Mouse (Mus musculus): ENCODE results near the gene Irf1. TPM values are rescaled to one million over a fixed set of nuclear protein-coding genes. Genes with fewer than 3 reads are reported as not detected.

The Irf1 gene
- polyA plus RNA-seq, 1 experiment from 2014 or later: 35.5 TPM

GRCm38 (mm10) chr11:53781964-53782363 is 12.2 kb downstream of the Irf1 start:
- no peaks in the 10 kb centered on the region for H3K4me1 ChIP-seq (replicated peaks; ENCODE audit: control insufficient read depth, insufficient read depth, low read length)
- H3K9ac ChIP-seq (ENCODE audit: low read length): no peak overlapping the region
- peaks cover 16% of the 10 kb centered on the region for H3K36me3 ChIP-seq (ENCODE audit: control insufficient read depth, insufficient read depth, low read length)
- H3K9me3 ChIP-seq (ENCODE audit: control insufficient read depth, low read length): no peaks in the 10 kb centered on the region
- no peak overlapping the region for H3K27ac ChIP-seq (ENCODE audit: low read depth)
- ATAC-seq (replicated peaks; ENCODE audit: low FRiP score, low TSS enrichment, low read depth): no peak
- H3K4me2 ChIP-seq (ENCODE audit: low read length): no peak overlapping the region
- no peak overlapping the region for H3K4me3 ChIP-seq (ENCODE audit: low read depth, low read length)
- 64% methylated on average over 7 of the region's 7 CpGs for WGBS
- DNase-seq (ENCODE audit: low spot score): no peak
- no peaks in the 10 kb centered on the region for H3K27me3 ChIP-seq (replicated peaks; ENCODE audit: control insufficient read depth, insufficient read depth, low read length)

- H3K4me2 ChIP-seq (ENCODE audit: low read length): no peak overlapping the region
- DNase-seq (ENCODE audit: low spot score) (no peak), ATAC-seq (replicated peaks; ENCODE audit: low FRiP score, low TSS enrichment, low read depth) (no peak)
- no peaks in the 10 kb centered on the region for H3K4me1 ChIP-seq (replicated peaks; ENCODE audit: control insufficient read depth, insufficient read depth, low read length)
- no peaks in the 10 kb centered on the region for H3K9me3 ChIP-seq (ENCODE audit: control insufficient read depth, low read length)
- no peak overlapping the region for H3K9ac ChIP-seq (ENCODE audit: low read length)
- H3K36me3 ChIP-seq (ENCODE audit: control insufficient read depth, insufficient read depth, low read length): peaks cover 3% of the 10 kb centered on the region; the same call in 1 of the 2 replicates
- 87% methylated on average over 9 of the region's 9 CpGs for WGBS
- no peaks in the 10 kb centered on the region for H3K27me3 ChIP-seq (replicated peaks; ENCODE audit: control insufficient read depth, insufficient read depth, low read length)
- H3K27ac ChIP-seq (ENCODE audit: low read depth): no peak overlapping the region
- no peak overlapping the region for H3K4me3 ChIP-seq (ENCODE audit: low read depth, low read length)
These were observed 13.5 kb downstream of the Irf1 start for GRCm38 (mm10) chr11:53783288-53783687.

DNA sequence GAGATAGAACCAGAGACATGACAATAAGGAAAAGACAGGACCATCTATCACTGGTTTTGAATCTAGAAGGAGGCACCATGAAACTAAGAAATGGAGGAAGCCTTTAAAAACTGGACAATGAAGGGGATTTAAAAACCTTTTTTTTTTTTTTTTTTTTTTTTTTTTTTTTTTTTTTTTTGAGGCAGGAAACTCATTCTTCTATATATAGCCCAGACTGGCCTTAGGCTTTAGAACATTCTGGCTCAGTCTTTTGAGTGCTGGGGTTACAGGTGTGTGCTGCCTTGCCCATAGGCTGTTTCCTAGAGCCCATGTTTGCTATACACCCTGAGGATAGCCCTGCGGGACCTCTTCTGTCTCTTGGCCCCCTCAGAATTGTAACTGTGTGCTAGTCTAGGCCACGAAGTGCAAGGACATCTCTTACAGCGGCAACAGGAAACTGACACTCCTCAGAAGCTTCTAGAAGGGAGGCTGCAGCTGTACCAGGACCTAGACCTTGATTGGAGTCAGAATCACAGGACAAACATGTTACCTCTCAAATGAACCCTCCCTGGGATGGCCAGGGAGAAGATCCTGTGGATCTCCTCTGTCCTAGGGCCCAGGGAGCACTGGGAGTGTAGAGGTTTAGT is 15.6 kb downstream of the Irf1 start:
- Histone ChIP-seq H3K27me3 (replicated peaks; ENCODE audit: control insufficient read depth, insufficient read depth, low read length) (no peaks in the 10 kb centered on the region), H3K27ac (ENCODE audit: low read depth) (no peak overlapping the region), H3K4me1 (replicated peaks; ENCODE audit: control insufficient read depth, insufficient read depth, low read length) (no peaks in the 10 kb centered on the region), H3K36me3 (ENCODE audit: control insufficient read depth, insufficient read depth, low read length) (no peaks in the 10 kb centered on the region), H3K9ac (ENCODE audit: low read length) (no peak overlapping the region), H3K9me3 (ENCODE audit: control insufficient read depth, low read length) (no peaks in the 10 kb centered on the region), H3K4me2 (ENCODE audit: low read length) (no peak overlapping the region), H3K4me3 (ENCODE audit: low read depth, low read length) (no peak overlapping the region)
- ATAC-seq (replicated peaks; ENCODE audit: low FRiP score, low TSS enrichment, low read depth) (no peak), DNase-seq (ENCODE audit: low spot score) (no peak)
- WGBS: 78% methylated on average over 3 of the region's 3 CpGs

- no peaks in the 10 kb centered on the region for H3K4me1 ChIP-seq (replicated peaks; ENCODE audit: control insufficient read depth, insufficient read depth, low read length)
- no peak overlapping the region for H3K4me3 ChIP-seq (ENCODE audit: low read depth, low read length)
- ATAC-seq (replicated peaks; ENCODE audit: low FRiP score, low TSS enrichment, low read depth): no peak
- no peak overlapping the region for H3K9ac ChIP-seq (ENCODE audit: low read length)
- no peak overlapping the region for H3K27ac ChIP-seq (ENCODE audit: low read depth)
- DNase-seq (ENCODE audit: low spot score): no peak
- whole genome bisulfite sequencing: 75% methylated on average over 13 of the region's 13 CpGs
- H3K9me3 ChIP-seq (ENCODE audit: control insufficient read depth, low read length): no peaks in the 10 kb centered on the region
- H3K36me3 ChIP-seq (ENCODE audit: control insufficient read depth, insufficient read depth, low read length): no peaks in the 10 kb centered on the region
- no peak overlapping the region for H3K4me2 ChIP-seq (ENCODE audit: low read length)
- H3K27me3 ChIP-seq (replicated peaks; ENCODE audit: control insufficient read depth, insufficient read depth, low read length): no peaks in the 10 kb centered on the region
These were observed 16.5 kb downstream of the Irf1 start for GRCm38 (mm10) chr11:53786058-53787031.

DNA sequence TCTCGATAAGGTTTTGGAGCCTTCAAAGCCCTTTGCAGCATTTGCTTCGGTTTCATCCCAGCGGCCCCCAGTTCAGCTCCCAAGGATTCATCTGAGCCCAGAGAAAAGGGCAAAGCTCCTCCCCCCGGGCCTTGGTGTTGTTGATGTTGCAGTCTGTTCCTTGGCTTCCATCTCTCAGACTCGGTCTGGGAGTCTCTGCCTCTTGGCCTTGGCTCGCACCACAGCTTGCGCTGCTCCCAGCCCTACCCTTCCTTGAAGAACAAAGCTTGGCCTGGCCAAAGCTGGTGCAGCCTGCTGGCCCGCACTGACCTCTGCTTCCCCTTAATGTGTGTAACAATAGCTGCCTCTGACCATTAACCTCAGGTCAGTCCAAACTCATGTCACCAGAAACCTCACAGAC is 18.4 kb downstream of the Irf1 start:
- Histone ChIP-seq H3K4me1 (replicated peaks; ENCODE audit: control insufficient read depth, insufficient read depth, low read length) (no peaks in the 10 kb centered on the region), H3K9me3 (ENCODE audit: control insufficient read depth, low read length) (no peaks in the 10 kb centered on the region), H3K4me2 (ENCODE audit: low read length) (no peak overlapping the region), H3K9ac (ENCODE audit: low read length) (no peak overlapping the region), H3K36me3 (ENCODE audit: control insufficient read depth, insufficient read depth, low read length) (no peaks in the 10 kb centered on the region), H3K4me3 (ENCODE audit: low read depth, low read length) (no peak overlapping the region), H3K27me3 (replicated peaks; ENCODE audit: control insufficient read depth, insufficient read depth, low read length) (no peaks in the 10 kb centered on the region), H3K27ac (ENCODE audit: low read depth) (no peak overlapping the region)
- 78% methylated on average over 8 of the region's 8 CpGs for WGBS
- DNase-seq (ENCODE audit: low spot score): no peak
- no peak for ATAC-seq (replicated peaks; ENCODE audit: low FRiP score, low TSS enrichment, low read depth)

- no peak overlapping the region for H3K4me3 ChIP-seq (ENCODE audit: low read depth, low read length)
- H3K4me1 ChIP-seq (replicated peaks; ENCODE audit: control insufficient read depth, insufficient read depth, low read length): 0 out of 2 replicates have a peak, but pooled peaks cover 6% of the 10 kb centered on the region
- H3K9ac ChIP-seq (ENCODE audit: low read length): no peak overlapping the region
- no peaks in the 10 kb centered on the region for H3K9me3 ChIP-seq (ENCODE audit: control insufficient read depth, low read length)
- H3K36me3 ChIP-seq (ENCODE audit: control insufficient read depth, insufficient read depth, low read length): no peaks in the 10 kb centered on the region
- DNase-seq (ENCODE audit: low spot score): no peak
- no peak overlapping the region for H3K27ac ChIP-seq (ENCODE audit: low read depth)
- H3K27me3 ChIP-seq (replicated peaks; ENCODE audit: control insufficient read depth, insufficient read depth, low read length): no peaks in the 10 kb centered on the region
- ATAC-seq (replicated peaks; ENCODE audit: low FRiP score, low TSS enrichment, low read depth): no peak
- no peak overlapping the region for H3K4me2 ChIP-seq (ENCODE audit: low read length)
- WGBS: 66% methylated on average over 3 of the region's 3 CpGs
These were observed 19.5 kb downstream of the Irf1 start for GRCm38 (mm10) chr11:53789277-53789676.

DNA sequence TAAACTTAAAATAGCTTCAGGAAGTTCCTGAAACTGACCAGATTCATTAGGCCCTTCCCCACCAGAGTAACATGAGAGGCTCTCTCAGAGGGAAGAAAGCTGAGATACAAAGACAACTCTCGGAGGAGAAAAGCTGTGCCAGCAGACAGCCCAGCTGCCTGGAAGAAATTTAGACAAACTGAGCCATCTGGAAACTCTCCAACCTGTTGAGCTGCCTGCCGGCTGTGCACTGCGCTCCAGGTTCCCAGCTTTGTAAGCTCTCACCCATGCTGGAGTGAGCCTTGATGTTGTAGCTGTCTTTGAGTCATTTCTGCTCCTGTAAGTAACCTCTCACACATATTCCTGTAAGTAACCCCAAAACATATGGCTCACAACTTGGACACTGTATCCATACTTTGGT is 23.2 kb downstream of the Irf1 start:
- no peaks in the 10 kb centered on the region for H3K27me3 ChIP-seq (replicated peaks; ENCODE audit: control insufficient read depth, insufficient read depth, low read length)
- no peak overlapping the region for H3K4me3 ChIP-seq (ENCODE audit: low read depth, low read length)
- no peaks in the 10 kb centered on the region for H3K9me3 ChIP-seq (ENCODE audit: control insufficient read depth, low read length)
- no peak overlapping the region for H3K9ac ChIP-seq (ENCODE audit: low read length)
- no peak for ATAC-seq (replicated peaks; ENCODE audit: low FRiP score, low TSS enrichment, low read depth)
- no peak overlapping the region for H3K4me2 ChIP-seq (ENCODE audit: low read length)
- peaks cover 39% of the 10 kb centered on the region for H3K4me1 ChIP-seq (replicated peaks; ENCODE audit: control insufficient read depth, insufficient read depth, low read length)
- no peak overlapping the region for H3K27ac ChIP-seq (ENCODE audit: low read depth)
- DNase-seq (ENCODE audit: low spot score): no peak
- 45% methylated on average over 3 of the region's 3 CpGs for WGBS
- no peaks in the 10 kb centered on the region for H3K36me3 ChIP-seq (ENCODE audit: control insufficient read depth, insufficient read depth, low read length)

DNA sequence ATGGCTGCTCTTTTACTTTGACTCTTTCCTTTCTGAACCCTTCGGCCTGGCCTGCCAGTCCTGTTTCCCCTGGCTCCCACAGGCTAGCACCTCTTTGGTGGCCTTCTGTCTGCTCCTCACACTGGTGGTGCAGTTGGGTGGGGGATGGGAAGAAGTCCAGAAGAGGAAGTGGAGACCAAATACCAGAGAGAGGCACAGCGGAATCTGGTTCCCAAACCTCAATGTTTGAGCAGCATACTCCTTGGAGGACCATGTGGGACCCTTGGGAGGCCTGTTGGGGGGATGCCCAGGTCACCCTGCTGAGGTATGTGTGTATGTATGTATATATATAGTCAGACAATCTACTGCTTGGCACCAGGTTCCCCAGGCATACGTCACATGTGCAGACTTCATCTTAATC is 24.2 kb downstream of the Irf1 start:
- no peak overlapping the region for H3K4me2 ChIP-seq (ENCODE audit: low read length)
- 75% methylated on average over 3 of the region's 3 CpGs for WGBS
- H3K27ac ChIP-seq (ENCODE audit: low read depth): peak overlapping the region; percentile 79
- H3K27me3 ChIP-seq (replicated peaks; ENCODE audit: control insufficient read depth, insufficient read depth, low read length): no peaks in the 10 kb centered on the region
- ATAC-seq (replicated peaks; ENCODE audit: low FRiP score, low TSS enrichment, low read depth) (no peak), DNase-seq (ENCODE audit: low spot score) (no peak)
- no peak overlapping the region for H3K4me3 ChIP-seq (ENCODE audit: low read depth, low read length)
- H3K9me3 ChIP-seq (ENCODE audit: control insufficient read depth, low read length): no peaks in the 10 kb centered on the region
- H3K9ac ChIP-seq (ENCODE audit: low read length): no peak overlapping the region
- no peaks in the 10 kb centered on the region for H3K36me3 ChIP-seq (ENCODE audit: control insufficient read depth, insufficient read depth, low read length)
- peaks cover 39% of the 10 kb centered on the region for H3K4me1 ChIP-seq (replicated peaks; ENCODE audit: control insufficient read depth, insufficient read depth, low read length)
